ENCODE assay signal across 7 mouse cellular contexts in the genomic region with DNA sequence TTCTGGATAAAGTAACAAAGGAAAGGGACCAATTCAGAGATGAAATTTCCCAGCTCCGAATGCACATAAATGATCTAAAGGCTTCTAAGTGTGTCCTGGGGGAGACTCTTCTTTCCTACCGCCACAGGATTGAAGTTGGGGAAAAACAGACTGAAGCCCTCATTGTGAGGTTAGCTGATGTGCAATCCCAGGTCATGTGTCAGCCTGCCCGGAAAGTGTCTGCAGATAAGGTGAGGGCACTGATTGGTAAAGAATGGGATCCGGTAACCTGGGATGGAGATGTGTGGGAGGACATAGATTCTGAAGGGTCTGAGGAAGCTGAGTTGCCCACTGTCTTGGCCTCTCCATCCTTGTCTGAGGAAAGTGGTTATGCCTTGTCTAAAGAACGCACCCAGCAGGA. TPM values are rescaled to one million over a fixed set of nuclear protein-coding genes. Genes with fewer than 3 reads are reported as not detected.
DNase-seq lines count a peak whose midpoint lies in the region; ATAC-seq lines count a peak whose summit lies in the region.

No protein-coding gene starts in this region.

- H3K27ac ChIP-seq in forebrain, embryonic 16.5 days (ENCODE audit: low read length): no peak overlapping the region
- H3K27ac ChIP-seq in liver, embryonic 15.5 days (replicated peaks): peak overlapping the region; percentile 77

- no peaks in the 10 kb centered on the region for H3K27me3 ChIP-seq in forebrain, embryonic 16.5 days (replicated peaks; ENCODE audit: control insufficient read depth, insufficient read depth, low read length)
- H3K27me3 ChIP-seq in liver, embryonic 15.5 days: no peaks in the 10 kb centered on the region

- H3K9me3 ChIP-seq in forebrain, embryonic 16.5 days (ENCODE audit: control insufficient read depth, low read length): no peaks in the 10 kb centered on the region
- no peaks in the 10 kb centered on the region for H3K9me3 ChIP-seq in liver, embryonic 15.5 days (replicated peaks)

- peaks cover 23% of the 10 kb centered on the region for H3K4me1 ChIP-seq in forebrain, embryonic 16.5 days (replicated peaks; ENCODE audit: control insufficient read depth, insufficient read depth, low read length)
- H3K4me1 ChIP-seq in liver, embryonic 15.5 days (replicated peaks): peaks cover 43% of the 10 kb centered on the region

- H3K4me3 ChIP-seq in forebrain, embryonic 16.5 days (replicated peaks; ENCODE audit: low read length): peak overlapping the region; percentile 94
- peak overlapping the region; percentile 87 for H3K4me3 ChIP-seq in liver, embryonic 15.5 days (replicated peaks)

- ATAC-seq in forebrain, embryonic 16.5 days: no peak
- no peak for ATAC-seq in liver, embryonic 15.5 days (ENCODE audit: insufficient read depth)
- ATAC-seq in cerebellum, adult (ENCODE audit: insufficient number of reproducible peaks, low FRiP score, low TSS enrichment): no peak

- peak overlapping the region; percentile 40 for H3K9ac ChIP-seq in forebrain, embryonic 16.5 days (replicated peaks; ENCODE audit: low read depth, low read length)
- H3K9ac ChIP-seq in liver, embryonic 15.5 days: peak overlapping the region; percentile 59

- WGBS in forebrain, embryonic 16.5 days: 13% methylated on average over 5 of the region's 5 CpGs
- WGBS in liver, embryonic 15.5 days (ENCODE audit: insufficient replicate concordance): 8% methylated on average over 5 of the region's 5 CpGs

- peak; percentile 15 for DNase-seq in thymus, postnatal 14 days
- DNase-seq in thymus, postnatal 36 days: no peak
- no peak for DNase-seq in ovary, postnatal 14 days (ENCODE audit: low spot score)
- DNase-seq in cerebellum, adult 11-12 months: no peak

- peak overlapping the region; percentile 73 for H3K4me2 ChIP-seq in forebrain, embryonic 16.5 days (ENCODE audit: low read length)
- H3K4me2 ChIP-seq in liver, embryonic 15.5 days: peak overlapping the region; percentile 83

- H3K36me3 ChIP-seq in forebrain, embryonic 16.5 days (ENCODE audit: control insufficient read depth, insufficient read depth): peaks cover 16% of the 10 kb centered on the region; the same call in 1 of the 2 replicates
- peaks cover 46% of the 10 kb centered on the region for H3K36me3 ChIP-seq in liver, embryonic 15.5 days (replicated peaks)

RNA-seq across cellular contexts. Expression of a gene that starts 0.5 kb away (rescaled TPM):
- 12.9 and 14.3 TPM in 2 replicates for polyA plus RNA-seq in forebrain, embryonic 16.5 days (2015; fragmentation: Nextera tagmentation; extraction: Ambion mirVana)
- 2.1 TPM in 2 replicates for polyA plus RNA-seq in liver, embryonic 15.5 days (2015; fragmentation: Nextera tagmentation; extraction: Ambion mirVana)

RNA-seq across cellular contexts. Expression of a gene that starts 0.6 kb away (rescaled TPM):
- polyA plus RNA-seq in forebrain, embryonic 16.5 days (2015; fragmentation: Nextera tagmentation; extraction: Ambion mirVana): 52.6 and 63.1 TPM in 2 replicates
- polyA plus RNA-seq in liver, embryonic 15.5 days (2015; fragmentation: Nextera tagmentation; extraction: Ambion mirVana): 29.3 and 36.1 TPM in 2 replicates

RNA-seq across cellular contexts. Expression of a gene that starts 21.1 kb away (rescaled TPM):
- 8.8 and 10.1 TPM in 2 replicates for polyA plus RNA-seq in forebrain, embryonic 16.5 days (2015; fragmentation: Nextera tagmentation; extraction: Ambion mirVana)
- 1.0 and 1.4 TPM in 2 replicates for polyA plus RNA-seq in liver, embryonic 15.5 days (2015; fragmentation: Nextera tagmentation; extraction: Ambion mirVana)

RNA-seq across cellular contexts. Expression of a gene that starts 35.3 kb away (rescaled TPM):
- 82.4 and 90.7 TPM in 2 replicates for polyA plus RNA-seq in forebrain, embryonic 16.5 days (2015; fragmentation: Nextera tagmentation; extraction: Ambion mirVana)
- 15.5 and 15.6 TPM in 2 replicates for polyA plus RNA-seq in liver, embryonic 15.5 days (2015; fragmentation: Nextera tagmentation; extraction: Ambion mirVana)

RNA-seq across cellular contexts. Expression of a gene that starts 59.6 kb away (rescaled TPM):
- polyA plus RNA-seq in forebrain, embryonic 16.5 days (2015; fragmentation: Nextera tagmentation; extraction: Ambion mirVana): 6.0 and 6.4 TPM in 2 replicates
- 3.4 and 3.9 TPM in 2 replicates for polyA plus RNA-seq in liver, embryonic 15.5 days (2015; fragmentation: Nextera tagmentation; extraction: Ambion mirVana)
